Mouse (Mus musculus): ENCODE measurements around the gene Ablim1. TPM values are rescaled to one million over a fixed set of nuclear protein-coding genes. Genes with fewer than 3 reads are reported as not detected.

The Ablim1 gene
- total and polyA plus RNA-seq, 3 experiments, result 101 to 454 (median 418) TPM

DNA sequence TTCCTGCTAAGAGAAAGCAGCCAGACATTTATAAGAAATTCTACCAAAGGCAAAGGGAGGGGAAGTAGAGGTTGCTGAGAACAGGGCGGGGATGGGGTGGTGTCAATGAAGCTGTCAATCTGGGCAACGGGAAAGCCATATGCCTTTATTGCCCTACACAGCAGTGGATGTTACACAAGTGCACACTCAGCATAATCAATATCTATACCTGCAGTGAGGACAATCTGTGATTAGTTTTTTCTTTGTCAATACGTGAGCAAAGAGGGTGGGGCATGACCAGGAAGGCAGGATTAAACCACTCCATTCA is 221.1 kb downstream of the Ablim1 start:
- peaks cover 55% of the 10 kb centered on the region for H3K36me3 ChIP-seq (ENCODE audit: control insufficient read depth, insufficient read depth, low read length)

GRCm38 (mm10) chr19:57092958-57093697 is 221.6 kb downstream of the Ablim1 start:
- Histone ChIP-seq H3K27ac (peak overlapping the region; percentile 6; the same call in 1 of the 2 replicates), H3K9ac (ENCODE audit: low read depth, low read length) (no peak overlapping the region), H3K27me3 (ENCODE audit: control insufficient read depth, insufficient read depth, low read length) (no peaks in the 10 kb centered on the region), H3K4me3 (no peak overlapping the region), H3K4me1 (ENCODE audit: control insufficient read depth, insufficient read depth, low read length) (peaks cover 32% of the 10 kb centered on the region), H3K79me2 (replicated peaks; ENCODE audit: control insufficient read depth, insufficient read depth, low read length) (no peaks in the 10 kb centered on the region; the same call in 1 of the 2 replicates), H3K36me3 (ENCODE audit: control insufficient read depth, insufficient read depth, low read length) (peaks cover 56% of the 10 kb centered on the region)
- TF ChIP-seq POLR2A (IDR thresholded peaks at IDR 0.05; ENCODE audit: insufficient read depth, low read depth, low read length) (no peak), CTCF (IDR thresholded peaks at IDR 0.05) (no peak), EP300 (IDR thresholded peaks at IDR 0.05; ENCODE audit: insufficient read depth, low read depth, low read length) (no peak)
- intact Hi-C loops (cut with DNase I), result no loop called here
- peak in 1 of 2 experiments; percentile 16 for DNase-seq
- WGBS, result 83% methylated on average over 5 of the region's 5 CpGs

More for the DNA sequence above, 221.1 kb downstream of the Ablim1 start:
- no peak overlapping the region for H3K4me3 ChIP-seq
- H3K27me3 ChIP-seq (ENCODE audit: control insufficient read depth, insufficient read depth, low read length), result no peaks in the 10 kb centered on the region
- intact Hi-C loops (cut with DNase I), result no loop called here
- H3K9ac ChIP-seq (ENCODE audit: low read depth, low read length), result no peak overlapping the region
- peak overlapping the region; percentile 6; the same call in 1 of the 2 replicates for H3K27ac ChIP-seq
- TF ChIP-seq EP300 (IDR thresholded peaks at IDR 0.05; ENCODE audit: insufficient read depth, low read depth, low read length), result no peak
- no peak for TF ChIP-seq CTCF (IDR thresholded peaks at IDR 0.05)
- no peak for TF ChIP-seq POLR2A (IDR thresholded peaks at IDR 0.05; ENCODE audit: insufficient read depth, low read depth, low read length)
- H3K79me2 ChIP-seq (replicated peaks; ENCODE audit: control insufficient read depth, insufficient read depth, low read length), result no peaks in the 10 kb centered on the region; the same call in 1 of the 2 replicates
- H3K4me1 ChIP-seq (ENCODE audit: control insufficient read depth, insufficient read depth, low read length), result peaks cover 33% of the 10 kb centered on the region
- no peak for DNase-seq
- 74% methylated on average over 3 of the region's 3 CpGs for WGBS

GRCm38 (mm10) chr19:57091278-57091677 is 223.4 kb downstream of the Ablim1 start:
- Histone ChIP-seq H3K36me3 (ENCODE audit: control insufficient read depth, insufficient read depth, low read length) (peaks cover 47% of the 10 kb centered on the region), H3K79me2 (replicated peaks; ENCODE audit: control insufficient read depth, insufficient read depth, low read length) (no peaks in the 10 kb centered on the region; the same call in 1 of the 2 replicates), H3K4me3 (no peak overlapping the region), H3K4me1 (ENCODE audit: control insufficient read depth, insufficient read depth, low read length) (peaks cover 26% of the 10 kb centered on the region), H3K27ac (peak overlapping the region; percentile 72), H3K9ac (ENCODE audit: low read depth, low read length) (no peak overlapping the region), H3K27me3 (ENCODE audit: control insufficient read depth, insufficient read depth, low read length) (no peaks in the 10 kb centered on the region)
- WGBS, result 37% methylated on average over 7 of the region's 7 CpGs
- intact Hi-C loops (cut with DNase I), result no loop called here
- TF ChIP-seq POLR2A (IDR thresholded peaks at IDR 0.05; ENCODE audit: insufficient read depth, low read depth, low read length) (no peak), EP300 (IDR thresholded peaks at IDR 0.05; ENCODE audit: insufficient read depth, low read depth, low read length) (0 out of 2 replicates have a peak, but pooled peaks have one; percentile 33), CTCF (IDR thresholded peaks at IDR 0.05) (no peak)
- DNase-seq, result no peak

DNA sequence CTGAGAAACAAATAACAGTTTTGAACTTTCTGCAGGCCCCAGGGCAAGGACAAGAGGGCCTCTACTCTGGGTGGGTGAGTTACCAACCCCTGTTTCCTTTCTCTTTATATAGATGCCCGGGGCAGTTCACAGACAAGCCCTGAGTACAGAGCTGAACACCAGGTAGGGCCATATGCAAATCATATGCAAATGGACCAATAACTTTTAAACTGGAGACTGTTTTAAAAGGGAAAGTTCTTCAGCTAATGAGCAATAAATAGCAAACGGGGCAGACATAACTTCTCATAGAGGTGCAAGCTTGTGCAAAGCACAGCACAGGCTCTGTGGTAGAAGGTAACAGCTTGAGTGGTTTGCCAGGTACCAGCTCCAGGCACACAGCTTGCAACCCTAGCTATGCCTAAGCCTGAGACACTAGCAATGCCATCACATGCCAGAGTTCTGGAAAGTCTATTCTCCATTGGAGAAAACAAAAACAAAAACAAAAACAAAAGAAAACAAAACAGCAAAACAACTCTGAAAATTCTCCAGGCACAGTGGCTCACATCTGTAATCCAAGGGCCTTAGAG is 225.8 kb downstream of the Ablim1 start:
- 62% methylated on average over 2 of the region's 2 CpGs for WGBS
- peaks cover 29% of the 10 kb centered on the region for H3K4me1 ChIP-seq (ENCODE audit: control insufficient read depth, insufficient read depth, low read length)
- H3K27me3 ChIP-seq (ENCODE audit: control insufficient read depth, insufficient read depth, low read length), result no peaks in the 10 kb centered on the region
- H3K4me3 ChIP-seq, result no peak overlapping the region
- peak overlapping the region; percentile 72 for H3K27ac ChIP-seq
- H3K9ac ChIP-seq (ENCODE audit: low read depth, low read length), result no peak overlapping the region
- peaks cover 47% of the 10 kb centered on the region for H3K36me3 ChIP-seq (ENCODE audit: control insufficient read depth, insufficient read depth, low read length)
- TF ChIP-seq EP300 (IDR thresholded peaks at IDR 0.05; ENCODE audit: insufficient read depth, low read depth, low read length) (no peak), POLR2A (IDR thresholded peaks at IDR 0.05; ENCODE audit: insufficient read depth, low read depth, low read length) (no peak), CTCF (IDR thresholded peaks at IDR 0.05) (no peak)
- DNase-seq, result no peak
- peaks cover 2% of the 10 kb centered on the region for H3K79me2 ChIP-seq (replicated peaks; ENCODE audit: control insufficient read depth, insufficient read depth, low read length)
- intact Hi-C loops (cut with DNase I), result no loop called here

- TF ChIP-seq EP300 (IDR thresholded peaks at IDR 0.05; ENCODE audit: insufficient read depth, low read depth, low read length) (no peak), POLR2A (IDR thresholded peaks at IDR 0.05; ENCODE audit: insufficient read depth, low read depth, low read length) (no peak), CTCF (IDR thresholded peaks at IDR 0.05) (no peak)
- Histone ChIP-seq H3K4me1 (ENCODE audit: control insufficient read depth, insufficient read depth, low read length) (peaks cover 19% of the 10 kb centered on the region), H3K27me3 (ENCODE audit: control insufficient read depth, insufficient read depth, low read length) (no peaks in the 10 kb centered on the region), H3K9ac (ENCODE audit: low read depth, low read length) (no peak overlapping the region), H3K79me2 (replicated peaks; ENCODE audit: control insufficient read depth, insufficient read depth, low read length) (peaks cover 4% of the 10 kb centered on the region), H3K36me3 (ENCODE audit: control insufficient read depth, insufficient read depth, low read length) (peaks cover 33% of the 10 kb centered on the region), H3K27ac (peak overlapping the region; percentile 12; the same call in 1 of the 2 replicates), H3K4me3 (no peak overlapping the region)
- peak in 1 of 2 experiments; percentile 15 for DNase-seq
- intact Hi-C loops (cut with DNase I), result no loop called here
- WGBS, result 74% methylated on average over 5 of the region's 5 CpGs
Measured at GRCm38 (mm10) chr19:57084520-57085166, 230.1 kb downstream of the Ablim1 start.

All from heart, adult 2 months (tissue).